Mouse (Mus musculus) lung, postnatal 0 days (tissue): Measurements from ENCODE around the gene Slc25a21.

ENCODE experiments used
- CTCF ChIP-seq: IDR thresholded peaks from 2 replicates; pipeline ENCODE4 v1.5.1; 2016; ENCODE audit warnings: antibody characterized with exemption, mild to moderate bottlenecking
- EP300 ChIP-seq: IDR thresholded peaks from 2 replicates; pipeline ENCODE4 v1.6.1; 2016; ENCODE audit warnings: antibody characterized with exemption, mild to moderate bottlenecking, control low read depth

DNA sequence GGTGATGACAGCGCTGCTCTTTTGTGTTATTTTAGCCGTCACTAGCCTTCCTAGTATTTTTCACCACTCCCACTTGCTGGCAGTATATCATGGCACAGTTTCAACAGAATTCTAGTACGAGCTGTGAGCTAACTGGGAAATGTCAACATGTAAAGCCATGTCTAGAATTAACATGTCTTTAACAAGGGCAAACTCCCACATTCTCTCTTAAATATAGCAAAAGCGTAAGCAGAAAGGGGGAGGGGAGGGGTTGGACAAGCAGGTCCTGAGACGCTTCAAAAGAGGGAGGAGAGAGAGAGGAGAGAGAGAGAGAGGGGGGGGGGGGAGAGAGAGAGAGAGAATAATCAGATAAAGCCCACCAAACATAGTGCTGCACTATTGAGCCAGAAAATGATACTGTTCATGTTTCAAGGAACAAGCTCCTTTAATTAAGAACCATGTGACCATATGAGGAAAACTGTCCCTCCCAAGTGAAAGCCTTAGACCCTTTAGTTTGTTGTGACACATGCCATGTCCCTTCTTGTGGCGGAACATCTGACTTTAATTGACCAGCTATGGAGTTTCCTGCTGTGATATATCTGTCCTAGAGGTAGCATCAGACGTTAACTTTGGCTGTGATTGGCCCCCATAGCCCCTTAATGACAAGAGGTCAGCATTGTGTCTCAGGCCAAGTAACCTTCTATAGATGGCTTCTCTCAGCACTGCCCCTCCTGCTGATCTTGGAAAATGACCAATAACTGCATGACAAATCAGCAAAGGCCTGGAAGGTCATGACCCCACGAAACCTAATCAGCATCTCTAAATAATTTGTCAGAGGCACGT lies 237.8 kb downstream of the Slc25a21 start:
- no peak for TF ChIP-seq CTCF
- no peak for TF ChIP-seq EP300
